Mouse (Mus musculus) bone marrow macrophage, adult 2 months (primary cell): ENCODE data around the gene Katnal1. TPM values are rescaled to one million over a fixed set of nuclear protein-coding genes. Genes with fewer than 3 reads are reported as not detected.

Experiments
- H3K27ac ChIP-seq: 2 replicates; pipeline ENCODE4 v1.5.1; 2012; ENCODE audit warnings: low read depth, low read length; ENCODE audit not compliant: insufficient read depth
- H3K4me1 ChIP-seq: 2 replicates; pipeline ENCODE4 v1.6.1; 2012; ENCODE audit warnings: low read length; ENCODE audit not compliant: control insufficient read depth, insufficient read depth
- H3K4me3 ChIP-seq: 2 replicates; pipeline ENCODE4 v1.5.1; 2012; ENCODE audit warnings: mild to moderate bottlenecking, low read length, moderate library complexity; ENCODE audit not compliant: insufficient read depth
- CTCF ChIP-seq: IDR thresholded peaks from 2 replicates; pipeline ENCODE4 v1.5.1; 2012; ENCODE audit warnings: low read depth, mild to moderate bottlenecking, low read length, moderate library complexity
- POLR2A ChIP-seq: IDR thresholded peaks from 2 replicates; pipeline ENCODE4 v1.6.1; 2012; ENCODE audit warnings: mild to moderate bottlenecking, low read depth, low read length, borderline replicate concordance
- polyA plus RNA-seq: library from polyadenylated mRNA; stranded (reverse); fragments of >200 nt; gene quantifications from 2 replicates; pipeline ENCODE4 v1.2.4, GENCODE M21; 2012; ENCODE audit not compliant: missing spikeins, insufficient read depth, insufficient read length

Gene Katnal1
- polyA plus RNA-seq, 1 experiment = 7.1 TPM

DNA sequence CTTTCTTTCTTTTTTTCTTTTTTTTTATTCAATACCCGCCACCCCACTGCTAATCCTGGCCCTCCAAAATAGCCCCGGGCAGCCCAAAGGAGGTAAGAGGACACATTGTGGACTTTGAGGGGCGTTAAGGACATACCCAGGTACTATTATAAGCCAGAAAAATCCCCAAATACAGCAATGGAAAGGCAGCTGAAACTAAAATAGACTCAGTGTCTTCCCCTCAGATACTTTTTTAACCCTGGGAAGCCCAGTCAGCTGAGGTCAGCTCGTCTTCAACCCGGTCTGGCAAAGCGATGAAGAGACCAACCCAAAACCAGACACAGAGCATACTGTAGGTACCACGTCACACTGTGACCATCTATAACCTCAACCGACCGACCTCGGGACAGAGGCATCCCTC, 14.3 kb upstream of the Katnal1 start:
- no peak for TF ChIP-seq POLR2A
- TF ChIP-seq CTCF = no peak
- Histone ChIP-seq H3K27ac (no peak overlapping the region), H3K4me3 (no peak overlapping the region), H3K4me1 (no peaks in the 10 kb centered on the region)

DNA sequence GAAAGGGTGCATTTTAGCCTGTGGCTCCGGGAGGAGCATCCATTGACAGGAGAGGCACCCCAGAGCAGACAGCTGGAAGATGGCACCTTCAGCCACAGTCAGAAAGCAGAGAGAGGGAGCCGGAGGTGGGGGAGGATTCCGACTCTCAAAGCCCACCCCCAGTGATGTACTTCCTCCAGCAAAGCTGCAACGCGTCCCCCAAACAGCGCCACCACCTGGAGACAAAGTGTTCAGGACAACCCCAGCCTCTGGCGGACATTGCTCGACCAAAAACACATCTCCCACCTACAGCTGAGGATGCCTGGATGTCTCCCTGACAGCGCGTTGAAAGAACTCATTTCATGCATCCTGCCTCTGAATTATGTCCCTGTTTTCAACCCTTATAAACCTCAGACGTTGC, 13.8 kb upstream of the Katnal1 start:
- no peak overlapping the region for H3K4me3 ChIP-seq

DNA sequence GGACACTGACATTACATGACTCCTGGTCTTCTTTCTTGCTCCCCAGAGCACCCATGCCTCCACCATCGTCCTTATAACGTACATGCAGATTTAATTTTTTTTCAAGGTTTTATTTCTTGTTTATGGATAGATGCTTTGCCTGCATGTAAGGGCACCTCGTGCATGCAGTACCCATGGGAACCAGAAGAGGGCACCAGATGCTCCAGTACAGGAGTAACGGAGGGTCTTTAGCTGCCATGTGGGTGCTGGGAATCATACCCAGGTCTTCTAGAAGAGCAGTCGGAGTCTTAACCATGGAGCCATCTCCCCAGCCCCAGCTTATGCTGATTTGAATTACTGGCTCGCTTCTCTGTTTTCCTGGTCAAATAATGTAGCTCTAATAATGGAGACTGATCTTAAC, 13.2 kb upstream of the Katnal1 start:
- TF ChIP-seq POLR2A (no peak), CTCF (peak; percentile 13; the same call in 1 of the 2 replicates)
- Histone ChIP-seq H3K4me3 (no peak overlapping the region), H3K4me1 (no peaks in the 10 kb centered on the region), H3K27ac (no peak overlapping the region)

More for the DNA sequence above, 13.8 kb upstream of the Katnal1 start:
- TF ChIP-seq POLR2A = no peak
- H3K4me1 ChIP-seq = no peaks in the 10 kb centered on the region
- H3K27ac ChIP-seq = no peak overlapping the region

DNA sequence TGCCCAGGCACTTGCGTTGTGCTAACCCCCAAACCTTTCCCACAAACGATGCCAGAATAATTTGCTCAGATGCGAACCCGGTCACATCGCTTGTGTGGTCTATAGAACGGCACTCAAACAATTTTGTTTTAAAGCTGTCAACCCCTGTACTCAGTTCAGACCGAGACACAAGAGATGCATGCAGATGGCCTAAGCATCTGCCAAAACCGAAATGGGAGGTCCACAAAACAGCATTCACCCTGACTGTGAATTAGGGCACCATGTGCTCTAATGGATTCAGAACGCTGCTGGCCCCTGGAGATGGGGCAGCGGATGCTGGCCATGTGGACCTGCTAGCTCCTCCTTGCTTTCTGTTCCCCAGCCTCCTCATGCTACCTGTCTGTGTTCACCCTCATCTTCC, 12.7 kb upstream of the Katnal1 start:
- TF ChIP-seq CTCF = no peak
- TF ChIP-seq POLR2A = no peak
- H3K27ac ChIP-seq = no peak overlapping the region
- H3K4me3 ChIP-seq = no peak overlapping the region
- no peaks in the 10 kb centered on the region for H3K4me1 ChIP-seq

DNA sequence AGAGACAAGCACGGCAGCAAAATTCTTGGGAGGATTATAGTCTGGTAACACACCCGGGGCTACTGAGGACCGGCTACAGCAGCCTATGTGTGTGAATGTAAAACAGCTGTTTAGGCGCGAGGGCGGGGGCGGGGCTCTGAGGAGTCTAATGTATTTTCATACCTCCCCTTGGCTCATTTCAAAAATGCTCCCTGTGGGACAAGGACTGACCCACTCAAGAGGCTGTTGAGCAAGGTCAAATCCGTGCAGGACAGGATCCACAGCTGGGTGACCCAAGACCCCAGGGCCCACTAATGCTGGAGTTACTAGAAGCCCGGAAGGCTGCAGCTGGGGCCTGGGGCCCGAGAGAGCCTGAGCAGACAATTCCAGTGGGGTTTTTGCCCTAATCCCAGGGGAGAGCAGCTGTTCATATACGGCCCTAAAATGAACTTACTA, 10.8 kb upstream of the Katnal1 start:
- Histone ChIP-seq H3K27ac (no peak overlapping the region), H3K4me3 (no peak overlapping the region), H3K4me1 (no peaks in the 10 kb centered on the region)
- TF ChIP-seq POLR2A (no peak), CTCF (no peak)

DNA sequence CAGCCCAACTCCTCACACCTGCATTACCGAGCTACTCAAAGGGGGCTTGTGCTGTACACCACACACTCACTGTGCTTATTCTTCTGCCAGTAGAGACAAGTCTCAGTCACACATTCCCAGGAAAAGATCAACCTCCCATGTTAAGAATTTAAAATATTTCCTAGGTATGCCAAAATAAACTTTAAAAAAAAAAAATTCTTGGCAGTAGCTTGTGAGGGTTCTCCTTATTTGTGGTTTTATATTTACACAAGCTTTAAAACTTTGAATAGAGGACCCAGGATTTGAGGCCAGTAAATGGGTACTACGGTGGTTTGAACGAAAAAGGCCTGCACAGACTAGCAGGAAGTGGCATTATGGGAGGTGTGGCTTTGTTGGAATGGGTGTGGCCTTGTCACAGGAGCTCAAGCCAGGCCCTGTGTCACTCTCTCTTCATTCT, 7.4 kb upstream of the Katnal1 start:
- no peak overlapping the region for H3K27ac ChIP-seq
- no peaks in the 10 kb centered on the region for H3K4me1 ChIP-seq
- no peak overlapping the region for H3K4me3 ChIP-seq
- TF ChIP-seq CTCF (no peak), POLR2A (no peak)

DNA sequence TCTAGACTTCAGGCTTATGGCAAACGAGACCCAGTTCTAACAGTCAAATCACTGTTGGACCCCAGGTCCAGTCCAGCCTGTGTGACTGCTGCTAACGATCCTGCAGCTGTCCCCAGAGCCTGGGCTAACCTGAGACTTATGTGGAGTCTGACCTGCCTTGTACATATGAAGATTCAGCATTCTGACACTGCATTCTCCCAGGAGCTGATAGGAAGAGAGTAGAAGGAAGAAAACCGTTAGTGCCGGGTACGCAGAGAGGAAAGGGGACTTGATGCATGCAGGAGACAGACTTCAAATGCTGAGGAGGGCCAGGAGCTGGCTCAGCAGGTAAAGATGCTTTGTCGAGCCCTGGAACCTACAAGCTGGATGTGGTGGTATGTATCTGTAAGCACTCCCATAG, 6.8 kb upstream of the Katnal1 start:
- Histone ChIP-seq H3K4me3 (no peak overlapping the region), H3K27ac (no peak overlapping the region), H3K4me1 (no peaks in the 10 kb centered on the region)
- TF ChIP-seq POLR2A = no peak
- TF ChIP-seq CTCF = no peak

DNA sequence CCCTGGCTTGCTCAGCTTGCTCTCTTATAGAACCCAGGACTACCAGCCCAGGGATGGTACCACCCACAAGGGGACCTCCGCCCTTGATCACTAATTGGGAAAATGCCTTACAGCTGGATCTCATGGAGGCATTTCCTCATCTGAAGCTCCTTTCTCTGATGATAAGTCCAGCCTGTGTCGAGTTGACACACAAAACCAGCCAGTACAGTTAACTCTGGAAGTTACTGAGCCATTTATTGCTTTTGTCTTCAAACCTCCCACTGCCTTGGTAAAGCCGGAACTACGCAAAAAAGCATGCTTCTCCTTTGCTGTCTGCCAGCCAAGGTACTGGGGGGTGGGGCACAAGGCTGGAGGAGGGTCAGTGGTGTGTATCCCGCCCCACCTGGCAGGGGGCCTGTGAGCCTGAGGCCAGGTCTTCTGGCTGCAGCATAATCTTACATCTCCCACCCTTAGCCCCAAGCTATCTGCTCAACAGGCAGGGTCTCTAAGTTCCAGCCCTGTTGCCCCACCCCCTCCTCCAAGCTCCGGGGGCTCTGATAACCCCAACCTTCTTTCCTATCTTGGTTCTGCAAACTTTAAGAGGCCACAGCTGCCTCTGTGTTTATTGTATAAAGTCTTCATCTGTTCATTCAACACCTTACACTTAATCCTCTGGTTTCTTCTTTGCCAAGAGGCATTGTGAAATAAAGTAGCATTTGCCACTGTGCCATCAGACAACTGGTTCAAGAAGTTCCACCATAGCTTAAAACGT, 6.1 kb upstream of the Katnal1 start:
- Histone ChIP-seq H3K4me1 (no peaks in the 10 kb centered on the region), H3K27ac (no peak overlapping the region), H3K4me3 (no peak overlapping the region)
- TF ChIP-seq CTCF = no peak
- no peak for TF ChIP-seq POLR2A

DNA sequence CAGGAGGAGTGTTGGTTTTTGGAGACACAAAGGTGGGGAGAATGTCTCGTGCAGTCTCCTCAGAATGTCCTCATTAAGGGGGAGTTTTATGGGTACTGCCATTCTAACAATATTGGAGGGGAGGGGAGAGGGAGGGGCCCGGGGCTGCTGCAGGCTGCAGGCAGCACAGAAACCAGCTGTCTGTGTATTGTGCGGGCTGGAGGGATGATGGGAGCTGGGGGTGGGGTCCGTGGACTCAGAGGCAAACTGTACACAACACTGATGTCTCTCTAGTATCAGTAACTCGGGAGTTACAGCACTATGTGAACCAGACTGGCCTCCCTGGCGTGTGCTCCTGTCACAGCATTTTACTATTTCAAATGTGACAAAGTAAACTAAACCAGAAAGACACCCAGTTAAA, 5.3 kb upstream of the Katnal1 start:
- Histone ChIP-seq H3K27ac (no peak overlapping the region), H3K4me3 (no peak overlapping the region), H3K4me1 (no peaks in the 10 kb centered on the region)
- TF ChIP-seq CTCF (no peak), POLR2A (no peak)

DNA sequence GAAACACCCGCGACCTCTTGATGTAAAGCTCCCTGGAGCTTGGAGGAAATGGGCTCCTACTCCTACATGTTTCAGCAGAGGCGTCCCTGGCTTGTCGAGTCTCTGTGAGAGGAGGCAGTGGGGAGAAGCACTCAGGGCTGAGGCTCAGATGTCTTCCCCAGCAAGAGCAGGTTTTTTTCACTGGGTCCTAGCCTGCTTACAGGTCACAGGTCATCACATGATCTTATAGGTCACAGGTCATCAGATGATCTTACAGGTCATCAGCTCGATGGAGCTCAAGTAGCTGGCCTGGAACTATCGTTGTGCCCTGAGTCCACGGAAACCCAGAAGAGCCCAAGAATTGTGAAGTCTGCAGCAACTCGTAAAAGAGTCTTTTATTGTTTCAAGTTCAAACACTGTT, 4.6 kb upstream of the Katnal1 start:
- H3K4me1 ChIP-seq = 0 out of 2 replicates have a peak, but pooled peaks cover 3% of the 10 kb centered on the region
- no peak overlapping the region for H3K27ac ChIP-seq
- TF ChIP-seq CTCF = no peak
- no peak overlapping the region for H3K4me3 ChIP-seq
